Mouse (Mus musculus) cerebellum, adult 11-12 months (tissue): Measurements from ENCODE around the gene Defb20.
"Not testable (repeated sequence)": the region's sequence is repeated elsewhere in the genome, so short reads cannot be mapped to it uniquely, and the experiment has no call there.

Source experiments
- DNase-seq: peaks from one replicate; pipeline ENCODE4 v3.0.0; 2022

Defb20 gene

GRCm38 (mm10) chr2:152476763-152477162 lies at the start of gene Defb20:
Gene Defb20 (plus strand): TSS chr2:152477063.
- DNase-seq: no peak

- DNase-seq: no peak
These were observed 49.4 kb upstream of the Defb20 start for GRCm38 (mm10) chr2:152427493-152427892.

GRCm38 (mm10) chr2:152428481-152428880 lies 48.4 kb upstream of the Defb20 start:
- DNase-seq: not testable (repeated sequence)

GRCm38 (mm10) chr2:152436405-152436901 lies 40.4 kb upstream of the Defb20 start:
- no peak for DNase-seq

GRCm38 (mm10) chr2:152436983-152437860 lies 39.6 kb upstream of the Defb20 start:
- DNase-seq: peak; percentile 80

GRCm38 (mm10) chr2:152438963-152439362 lies 37.9 kb upstream of the Defb20 start:
- no peak for DNase-seq

GRCm38 (mm10) chr2:152439833-152440232 lies 37.0 kb upstream of the Defb20 start:
- DNase-seq: no peak

- no peak for DNase-seq
These were observed 34.5 kb upstream of the Defb20 start for GRCm38 (mm10) chr2:152442322-152442721.

GRCm38 (mm10) chr2:152443281-152443680 lies 33.6 kb upstream of the Defb20 start:
- no peak for DNase-seq

GRCm38 (mm10) chr2:152446642-152447041 lies 30.2 kb upstream of the Defb20 start:
- no peak for DNase-seq

GRCm38 (mm10) chr2:152447461-152447860 lies 29.4 kb upstream of the Defb20 start:
- DNase-seq: no peak

- DNase-seq: peak; percentile 58
These were observed 26.6 kb upstream of the Defb20 start for GRCm38 (mm10) chr2:152450241-152450640.

GRCm38 (mm10) chr2:152452101-152452781 lies 24.6 kb upstream of the Defb20 start:
- peak; percentile 29 for DNase-seq

GRCm38 (mm10) chr2:152459241-152459640 lies 17.6 kb upstream of the Defb20 start:
- no peak for DNase-seq

GRCm38 (mm10) chr2:152464570-152465150 lies 12.2 kb upstream of the Defb20 start, which contains the start of gene Defb23:
Gene Defb23 (minus strand): TSS chr2:152464620.
- DNase-seq: no peak

GRCm38 (mm10) chr2:152470973-152471372 lies 5.9 kb upstream of the Defb20 start:
- DNase-seq: no peak

GRCm38 (mm10) chr2:152472434-152472833 lies 4.4 kb upstream of the Defb20 start:
- no peak for DNase-seq

GRCm38 (mm10) chr2:152480881-152481280 lies 4.0 kb downstream of the Defb20 start:
- no peak for DNase-seq

- DNase-seq: no peak
These were observed 4.9 kb downstream of the Defb20 start for GRCm38 (mm10) chr2:152481726-152482125.

GRCm38 (mm10) chr2:152487024-152487423 lies 10.2 kb downstream of the Defb20 start:
- no peak for DNase-seq

GRCm38 (mm10) chr2:152490038-152490437 lies 13.2 kb downstream of the Defb20 start, which contains the start of gene Defb22:
Gene Defb22 (minus strand): TSS chr2:152490138.
- no peak for DNase-seq

- no peak for DNase-seq
These were observed 16.3 kb downstream of the Defb20 start for GRCm38 (mm10) chr2:152493151-152493550.

GRCm38 (mm10) chr2:152498020-152498419 lies 21.2 kb downstream of the Defb20 start:
- DNase-seq: no peak
